Mouse (Mus musculus) ES-Bruce4 (cell line): ENCODE measurements around the gene Krtap4-7. TPM values are rescaled to one million over a fixed set of nuclear protein-coding genes. Genes with fewer than 3 reads are reported as not detected.
"Not testable (repeated sequence)": the region's sequence is repeated elsewhere in the genome, so short reads cannot be mapped to it uniquely, and the experiment has no call there.

ENCODE experiments used
- H3K27ac ChIP-seq: 2 replicates; pipeline ENCODE4 v1.5.1; 2012; ENCODE audit warnings: low read length, inconsistent platforms; ENCODE audit not compliant: insufficient read depth
- H3K27me3 ChIP-seq: 2 replicates; pipeline ENCODE4 v1.6.1; 2012; ENCODE audit warnings: mild to moderate bottlenecking, low read length, inconsistent platforms; ENCODE audit not compliant: control insufficient read depth, poor library complexity, insufficient read depth, severe bottlenecking
- H3K36me3 ChIP-seq: 2 replicates; pipeline ENCODE4 v1.6.1; 2012; ENCODE audit warnings: inconsistent platforms, mild to moderate bottlenecking, low read length, moderate library complexity; ENCODE audit not compliant: control insufficient read depth, poor library complexity, insufficient read depth, severe bottlenecking
- H3K4me1 ChIP-seq: one replicate; pipeline ENCODE4 v1.8.1; 2011; ENCODE audit warnings: low read length; ENCODE audit not compliant: control insufficient read depth, insufficient read depth
- H3K4me3 ChIP-seq: 2 replicates; pipeline ENCODE4 v1.5.1; 2011; ENCODE audit warnings: low read depth, mild to moderate bottlenecking, low read length
- H3K9ac ChIP-seq: 2 replicates; pipeline ENCODE4 v1.6.1; 2012; ENCODE audit warnings: low read depth, mild to moderate bottlenecking, inconsistent platforms; ENCODE audit not compliant: poor library complexity, severe bottlenecking
- H3K9me3 ChIP-seq: replicated peaks from 2 replicates; pipeline ENCODE4 v1.6.1; 2012; ENCODE audit warnings: mild to moderate bottlenecking, low read length, inconsistent platforms; ENCODE audit not compliant: control insufficient read depth, poor library complexity, insufficient read depth, severe bottlenecking
- CTCF ChIP-seq: IDR thresholded peaks from one replicate; pipeline ENCODE4 v1.8.1; 2011; ENCODE audit warnings: low read depth, low read length
- EP300 ChIP-seq: IDR thresholded peaks from 2 replicates; pipeline ENCODE4 v1.6.1; 2011; ENCODE audit warnings: low read depth, low read length; ENCODE audit not compliant: insufficient read depth
- POLR2A ChIP-seq: IDR thresholded peaks from one replicate; pipeline ENCODE4 v1.8.1; 2011; ENCODE audit warnings: low read length; ENCODE audit not compliant: insufficient read depth
- polyA plus RNA-seq: library from polyadenylated mRNA; stranded (reverse); fragments of >200 nt; gene quantifications from 2 replicates; pipeline ENCODE4 v1.2.4, GENCODE M21; 2011; ENCODE audit warnings: low read depth; ENCODE audit not compliant: missing spikeins, insufficient read depth, insufficient read length

The Krtap4-7 gene
- polyA plus RNA-seq, 1 experiment, result not detected

GRCm38 (mm10) chr11:99609126-99609525, 34.8 kb downstream of the Krtap4-7 start:
- Histone ChIP-seq H3K27me3 (no peaks in the 10 kb centered on the region), H3K9ac (no peak overlapping the region), H3K36me3 (no peaks in the 10 kb centered on the region), H3K9me3 (no peaks in the 10 kb centered on the region), H3K4me3 (no peak overlapping the region), H3K4me1 (no peaks in the 10 kb centered on the region), H3K27ac (no peak overlapping the region)
- no peak for TF ChIP-seq POLR2A
- TF ChIP-seq EP300, result no peak
- TF ChIP-seq CTCF, result no peak

GRCm38 (mm10) chr11:99603208-99603607, 40.7 kb downstream of the Krtap4-7 start, which contains the start of gene Gm11938:
Gm11938 (minus strand) TSS chr11:99603308.
- not testable (repeated sequence) for H3K4me1 ChIP-seq, H3K9ac ChIP-seq, H3K36me3 ChIP-seq, H3K4me3 ChIP-seq, H3K27ac ChIP-seq, H3K9me3 ChIP-seq, H3K27me3 ChIP-seq

GRCm38 (mm10) chr11:99597742-99598141, 46.1 kb downstream of the Krtap4-7 start, which contains the start of gene Krtap9-3:
Krtap9-3 (minus strand) TSS chr11:99598105.
- not testable (repeated sequence) for H3K4me3 ChIP-seq, H3K9ac ChIP-seq, H3K36me3 ChIP-seq, H3K9me3 ChIP-seq, H3K27ac ChIP-seq, H3K4me1 ChIP-seq, H3K27me3 ChIP-seq

Other genes with a start within 250 kb of the Krtap4-7 start
- not detected in 2 replicates for gene Krt12, start 221.8 kb downstream of the Krtap4-7 start, polyA plus RNA-seq
- gene Krt20, start 205.9 kb downstream of the Krtap4-7 start, polyA plus RNA-seq, result 1.7 and 2.2 TPM in 2 replicates
- gene Krt23, start 151.0 kb downstream of the Krtap4-7 start, polyA plus RNA-seq, result not detected in 2 replicates
- not detected in 2 replicates for gene Krt39, start 122.8 kb downstream of the Krtap4-7 start, polyA plus RNA-seq
- gene Krt40, start 100.9 kb downstream of the Krtap4-7 start, polyA plus RNA-seq, result not detected in 2 replicates
- not detected in 2 replicates for gene Krtap3-3, start 93.2 kb downstream of the Krtap4-7 start, polyA plus RNA-seq
- not detected in 2 replicates for gene Krtap3-2, start 87.2 kb downstream of the Krtap4-7 start, polyA plus RNA-seq
- gene Gm11939, start 84.6 kb downstream of the Krtap4-7 start, polyA plus RNA-seq, result not detected in 2 replicates
- gene Krtap3-1, start 77.5 kb downstream of the Krtap4-7 start, polyA plus RNA-seq, result not detected in 2 replicates
- gene Krtap1-5, start 63.1 kb downstream of the Krtap4-7 start, polyA plus RNA-seq, result not detected in 2 replicates
- not detected in 2 replicates for gene Krtap1-4, start 60.4 kb downstream of the Krtap4-7 start, polyA plus RNA-seq
- not detected in 2 replicates for gene Krtap1-3, start 52.8 kb downstream of the Krtap4-7 start, polyA plus RNA-seq
- gene Krtap9-3, start 46.0 kb downstream of the Krtap4-7 start, polyA plus RNA-seq, result not detected in 2 replicates
- not detected in 2 replicates for gene Gm11938, start 40.8 kb downstream of the Krtap4-7 start, polyA plus RNA-seq
- not detected in 2 replicates for gene Gm11937, start 33.9 kb downstream of the Krtap4-7 start, polyA plus RNA-seq
- not detected in 2 replicates for gene Krtap2-4, start 29.2 kb downstream of the Krtap4-7 start, polyA plus RNA-seq
- not detected in 2 replicates for gene Gm11562, start 23.7 kb downstream of the Krtap4-7 start, polyA plus RNA-seq
- gene Krtap4-1, start 15.9 kb downstream of the Krtap4-7 start, polyA plus RNA-seq, result not detected in 2 replicates
- not detected in 2 replicates for gene Krtap4-2, start 9.0 kb downstream of the Krtap4-7 start, polyA plus RNA-seq
- gene Gm11555, start 6.1 kb upstream of the Krtap4-7 start, polyA plus RNA-seq, result not detected in 2 replicates
- gene Gm11563, start 14.9 kb upstream of the Krtap4-7 start, polyA plus RNA-seq, result not detected in 2 replicates
- gene Krtap4-6, start 21.9 kb upstream of the Krtap4-7 start, polyA plus RNA-seq, result not detected in 2 replicates
- not detected in 2 replicates for gene Gm14190, start 46.7 kb upstream of the Krtap4-7 start, polyA plus RNA-seq
- gene Gm14180, start 90.2 kb upstream of the Krtap4-7 start, polyA plus RNA-seq, result not detected in 2 replicates
- not detected in 2 replicates for gene Gm11595, start 128.8 kb upstream of the Krtap4-7 start, polyA plus RNA-seq
- gene Krtap4-8, start 136.6 kb upstream of the Krtap4-7 start, polyA plus RNA-seq, result not detected in 2 replicates
- gene Krtap4-9, start 141.1 kb upstream of the Krtap4-7 start, polyA plus RNA-seq, result not detected in 2 replicates
- gene Gm11596, start 149.4 kb upstream of the Krtap4-7 start, polyA plus RNA-seq, result not detected in 2 replicates
- not detected in 2 replicates for gene Gm11569, start 154.8 kb upstream of the Krtap4-7 start, polyA plus RNA-seq
- not detected in 2 replicates for gene Gm11554, start 160.4 kb upstream of the Krtap4-7 start, polyA plus RNA-seq
- gene Krtap4-13, start 165.8 kb upstream of the Krtap4-7 start, polyA plus RNA-seq, result not detected in 2 replicates
- not detected in 2 replicates for gene Gm11564, start 171.6 kb upstream of the Krtap4-7 start, polyA plus RNA-seq
- gene 2300003K06Rik, start 194.0 kb upstream of the Krtap4-7 start, polyA plus RNA-seq, result not detected in 2 replicates
- not detected in 2 replicates for gene Krtap4-16, start 207.5 kb upstream of the Krtap4-7 start, polyA plus RNA-seq
- gene Gm11568, start 213.8 kb upstream of the Krtap4-7 start, polyA plus RNA-seq, result not detected in 2 replicates
- gene Gm11559, start 220.4 kb upstream of the Krtap4-7 start, polyA plus RNA-seq, result not detected in 2 replicates
- gene Krtap9-1, start 229.3 kb upstream of the Krtap4-7 start, polyA plus RNA-seq, result not detected in 2 replicates
- gene Gm11567, start 235.1 kb upstream of the Krtap4-7 start, polyA plus RNA-seq, result not detected in 2 replicates